Mouse (Mus musculus): ENCODE measurements around the gene Fam192a. TPM values are rescaled to one million over a fixed set of nuclear protein-coding genes. Genes with fewer than 3 reads are reported as not detected.
A peak's percentile ranks its signal among the peaks of the same experiment; 100 is the strongest.

Fam192a gene
- 10 to 100 TPM; 21.1 to 25.2 TPM for total RNA-seq (2021)
- long read RNA-seq, experiment 1, transcript Fam192a-201 (8 exons, 2,873 nt): major isoform, 17 of 25 reads
- long read RNA-seq, experiment 1, partial matches to known transcripts: 1 of 25 reads
- long read RNA-seq, experiment 1, other reads (novel, unspliced or antisense): 7 of 25 reads
- long read RNA-seq, experiment 2, transcript Fam192a-201 (8 exons, 2,873 nt): major isoform, 18 of 26 reads
- long read RNA-seq, experiment 2, partial matches to known transcripts: 0 of 26 reads
- long read RNA-seq, experiment 2, other reads (novel, unspliced or antisense): 8 of 26 reads

DNA sequence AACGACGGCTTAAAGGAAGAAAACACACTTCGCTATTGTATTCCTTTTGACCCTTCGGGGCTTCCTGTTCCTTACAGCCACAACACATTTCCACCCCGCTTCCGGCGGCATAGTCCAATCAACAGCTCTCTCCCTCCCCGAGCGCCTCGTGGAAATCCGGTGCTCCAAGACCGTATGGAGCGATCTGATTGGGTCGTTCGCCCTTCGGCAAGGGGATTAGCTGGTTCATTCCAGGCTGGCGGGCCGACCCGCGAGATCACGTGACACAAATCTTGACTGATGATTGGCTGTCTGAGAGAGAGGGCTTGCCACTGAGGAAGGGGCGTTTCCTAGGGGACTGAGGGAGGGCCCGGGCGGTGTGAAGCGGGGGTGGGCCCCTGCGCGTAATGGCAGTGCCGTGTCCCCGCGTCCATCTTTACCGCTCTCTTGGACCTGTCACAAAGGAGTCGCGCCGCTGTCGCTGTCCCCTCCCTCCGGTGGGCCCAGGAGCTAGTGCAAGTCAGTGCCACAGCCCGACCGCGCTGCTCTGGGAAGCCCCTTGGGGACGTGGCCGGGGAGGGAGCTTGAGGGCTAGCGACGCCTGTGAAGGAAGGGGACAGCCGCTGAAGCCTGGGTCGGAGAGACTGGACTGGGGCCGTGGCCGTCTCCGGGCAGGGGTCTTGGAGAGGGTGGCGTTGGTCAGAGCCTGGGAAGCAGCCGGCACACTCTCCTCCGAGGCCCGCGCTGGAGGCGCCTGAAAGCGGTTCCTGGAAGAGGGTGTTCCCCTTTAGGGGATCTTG lies at the start of gene Fam192a, which contains the start of gene Rspry1:
TSS of gene Fam192a (minus strand) at position 391 of the 779 bp plus-strand sequence.
TSS of gene Rspry1 (plus strand) at position 331 of the 779 bp plus-strand sequence.
- intact Hi-C loops (cut with DNase I; ENCODE audit: low total_unique reads): loop anchor here (10.0 kb wide), 1 partner anchor 93 kb away; the partner anchor contains the start of gene Pllp
- DNase-seq: peak; percentile 99

DNA sequence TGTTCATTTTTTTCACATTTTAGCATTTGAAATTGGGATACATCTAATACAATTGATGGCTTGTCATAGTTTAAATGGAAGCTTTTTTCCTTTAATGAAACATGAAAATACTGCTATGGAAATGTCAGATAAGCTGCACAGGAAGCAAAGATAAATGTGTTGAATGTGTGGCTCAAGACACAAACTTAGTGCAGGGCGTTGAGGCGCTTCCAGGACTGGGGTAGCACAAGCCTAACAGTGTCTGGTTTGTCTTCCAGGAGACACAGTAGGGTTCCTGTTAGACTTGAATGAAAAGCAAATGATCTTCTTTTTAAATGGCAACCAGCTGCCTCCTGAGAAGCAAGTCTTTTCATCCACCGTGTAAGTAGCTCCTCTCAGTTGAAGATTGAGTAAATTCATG lies 47.7 kb upstream of the Fam192a start:
- intact Hi-C loops (cut with DNase I; ENCODE audit: low total_unique reads): no loop called here
- no peak for DNase-seq

DNA sequence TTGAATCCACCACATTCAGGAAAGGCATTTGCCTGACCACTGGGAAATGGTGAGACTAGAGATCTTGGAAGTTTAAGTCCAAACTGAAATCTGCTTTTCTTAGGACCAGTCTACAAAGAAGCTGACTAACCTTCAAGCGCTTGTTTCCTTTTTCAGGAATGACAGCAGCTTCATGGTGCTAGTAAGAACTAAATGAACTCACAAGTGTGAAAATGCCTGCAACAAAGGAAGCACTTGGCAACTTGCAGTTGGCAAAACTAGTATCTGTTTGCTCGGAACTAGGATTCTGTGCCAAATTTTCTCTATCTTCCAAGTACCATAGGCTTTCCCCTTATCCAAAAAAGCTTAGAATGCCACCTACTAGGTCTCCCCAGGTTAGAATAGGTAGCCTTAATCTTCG lies 44.4 kb upstream of the Fam192a start:
- intact Hi-C loops (cut with DNase I; ENCODE audit: low total_unique reads): no loop called here
- no peak for DNase-seq

DNA sequence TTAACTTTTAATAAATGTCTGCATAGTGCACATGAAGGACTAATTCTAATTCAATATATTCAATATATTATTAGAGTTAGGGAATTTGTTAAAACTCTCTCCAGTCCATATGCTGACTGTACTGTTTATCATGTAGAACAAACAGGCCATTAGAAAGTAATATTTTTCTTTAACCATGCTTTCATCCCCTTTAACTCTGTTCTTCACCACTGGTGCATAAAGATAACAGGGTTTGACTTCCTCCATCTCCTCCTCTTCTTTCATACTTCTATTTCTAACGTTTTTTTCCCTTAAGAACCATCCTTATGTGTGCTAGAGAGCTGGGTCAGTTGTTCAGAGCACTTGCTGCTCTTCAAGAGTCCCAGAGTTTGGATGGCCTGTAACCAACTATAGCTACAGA lies 43.4 kb upstream of the Fam192a start:
- no peak for DNase-seq
- intact Hi-C loops (cut with DNase I; ENCODE audit: low total_unique reads): no loop called here

DNA sequence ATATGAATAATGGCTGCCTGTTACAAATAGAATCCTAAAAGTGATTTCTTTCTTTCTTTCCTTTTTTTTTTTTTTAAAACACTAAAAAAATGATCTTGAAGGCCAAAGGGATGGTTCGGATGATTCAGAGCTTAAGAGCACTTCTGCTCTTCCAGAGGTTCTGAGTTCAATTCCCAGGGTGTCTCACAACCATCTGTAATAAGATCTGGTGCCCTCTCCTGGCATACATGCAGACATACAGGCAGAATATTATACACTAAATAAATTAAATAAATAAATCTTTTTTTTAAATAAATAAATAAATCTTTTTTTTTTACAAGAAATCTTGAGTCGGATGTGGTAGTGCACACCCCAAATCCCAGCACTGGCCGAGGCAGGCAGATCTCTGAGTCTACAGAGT lies 40.1 kb upstream of the Fam192a start:
- intact Hi-C loops (cut with DNase I; ENCODE audit: low total_unique reads): no loop called here
- DNase-seq: no peak

DNA sequence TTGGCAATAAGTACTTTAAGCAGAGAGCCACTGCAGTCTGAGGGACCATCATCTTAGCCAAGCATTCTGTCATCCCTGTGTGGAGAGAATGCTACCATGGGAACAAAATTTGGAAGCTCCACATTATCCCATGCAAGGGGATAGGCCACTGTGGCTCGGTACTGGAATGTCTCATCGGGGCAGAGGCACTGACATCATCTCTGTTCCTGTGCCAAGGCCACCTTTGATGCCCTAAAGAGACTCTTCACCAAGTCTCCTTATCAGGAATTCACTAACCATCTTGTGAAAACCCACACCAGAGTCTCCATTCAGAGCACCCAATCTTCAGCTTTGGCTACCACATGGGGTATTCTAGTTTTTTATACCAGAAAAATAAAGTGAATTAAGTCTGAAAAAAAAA lies 39.4 kb upstream of the Fam192a start:
- intact Hi-C loops (cut with DNase I; ENCODE audit: low total_unique reads): no loop called here
- DNase-seq: no peak

DNA sequence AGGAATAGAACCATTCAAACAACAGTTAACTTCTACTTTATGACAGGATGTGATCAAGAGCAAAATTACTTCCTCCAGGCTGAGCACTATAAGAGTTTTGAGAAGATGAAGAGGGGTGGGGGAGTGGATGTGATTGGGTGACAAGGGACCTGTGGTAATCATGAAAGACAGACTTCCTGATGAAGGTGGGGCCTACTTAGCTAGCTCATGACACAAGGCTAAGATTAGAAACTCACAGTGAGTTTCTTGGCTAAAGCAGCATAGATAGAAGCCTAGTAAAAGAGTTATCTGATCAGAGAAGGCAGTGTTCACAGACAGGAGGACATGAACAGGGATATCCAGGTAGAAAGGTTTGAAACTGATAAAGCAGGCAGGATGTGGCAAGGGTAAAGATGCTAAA lies 32.4 kb upstream of the Fam192a start:
- no peak for DNase-seq
- intact Hi-C loops (cut with DNase I; ENCODE audit: low total_unique reads): no loop called here

DNA sequence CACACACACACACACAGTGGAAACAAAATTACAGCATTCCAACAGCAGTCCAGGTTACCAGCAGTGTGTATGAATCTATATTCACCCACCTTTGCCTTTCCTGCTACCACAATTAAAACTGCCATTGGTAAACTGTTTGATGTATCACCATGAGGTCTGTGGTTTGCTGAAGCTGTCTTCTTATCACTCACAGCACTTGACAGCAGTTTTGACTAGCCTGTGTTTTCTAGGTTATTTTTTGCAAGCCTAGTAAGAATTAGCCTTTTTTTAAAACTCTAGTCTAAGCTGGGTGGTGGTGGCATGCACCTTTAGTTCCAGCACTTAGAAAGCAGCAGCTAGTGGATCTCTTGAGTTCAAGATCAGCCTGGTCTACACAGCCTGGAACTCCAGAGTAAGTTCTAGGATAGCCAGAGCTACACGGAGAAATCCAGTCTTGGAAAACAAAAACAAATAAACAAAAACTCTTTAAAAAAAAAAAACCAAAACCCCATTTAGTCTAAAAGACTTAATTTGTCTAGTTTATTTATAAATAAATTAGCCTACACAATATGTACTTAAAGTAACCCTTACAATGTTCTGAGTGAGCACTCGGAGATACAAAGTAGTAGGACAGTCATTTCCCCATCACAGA lies 31.9 kb upstream of the Fam192a start:
- no peak for DNase-seq

DNA sequence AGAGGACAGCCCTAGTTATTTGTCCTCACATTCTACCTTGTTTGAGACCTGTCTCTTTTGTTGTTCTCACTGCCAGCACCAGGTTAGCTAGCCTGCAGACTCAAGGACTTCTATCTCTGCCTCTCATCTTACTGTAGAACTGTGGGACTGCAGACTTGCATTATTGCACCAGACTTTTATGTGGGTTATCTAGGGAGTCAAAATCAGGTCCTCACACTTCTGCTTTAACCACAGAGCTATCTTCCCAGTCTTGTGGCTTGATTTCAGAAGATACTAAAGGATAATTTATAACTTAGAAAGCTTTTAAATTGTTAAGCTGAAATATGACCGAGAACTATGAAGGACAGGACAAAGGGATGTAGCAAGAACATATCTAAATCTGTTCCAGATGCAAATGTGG lies 23.1 kb upstream of the Fam192a start:
- DNase-seq: no peak

More for the DNA sequence above, 31.9 kb upstream of the Fam192a start:
- intact Hi-C loops (cut with DNase I; ENCODE audit: low total_unique reads): no loop called here

DNA sequence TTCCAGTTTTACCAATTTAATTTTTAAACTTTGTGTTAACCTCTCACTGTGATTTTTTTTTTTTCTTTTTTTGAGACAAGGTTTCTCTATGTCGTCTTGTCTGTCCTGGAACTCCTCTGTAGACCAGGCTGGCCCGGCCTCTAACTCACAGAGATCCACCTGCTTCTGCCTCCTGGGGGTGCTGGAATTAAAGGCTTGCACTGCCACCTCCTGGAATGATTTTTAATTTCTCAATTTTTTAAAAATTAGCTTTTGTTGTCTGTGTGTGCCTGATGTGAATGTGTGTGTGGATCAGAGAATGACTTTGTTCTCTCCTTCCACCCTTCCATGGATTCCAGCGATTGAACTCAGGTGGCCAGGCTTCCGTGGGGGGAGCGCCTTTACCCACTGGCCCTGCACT lies 5.3 kb upstream of the Fam192a start:
- DNase-seq: no peak
- intact Hi-C loops (cut with DNase I; ENCODE audit: low total_unique reads): loop anchor here (10.0 kb wide), 1 partner anchor 88 kb away; the partner anchor contains the start of gene Pllp

More for the DNA sequence above, 23.1 kb upstream of the Fam192a start:
- intact Hi-C loops (cut with DNase I; ENCODE audit: low total_unique reads): no loop called here

DNA sequence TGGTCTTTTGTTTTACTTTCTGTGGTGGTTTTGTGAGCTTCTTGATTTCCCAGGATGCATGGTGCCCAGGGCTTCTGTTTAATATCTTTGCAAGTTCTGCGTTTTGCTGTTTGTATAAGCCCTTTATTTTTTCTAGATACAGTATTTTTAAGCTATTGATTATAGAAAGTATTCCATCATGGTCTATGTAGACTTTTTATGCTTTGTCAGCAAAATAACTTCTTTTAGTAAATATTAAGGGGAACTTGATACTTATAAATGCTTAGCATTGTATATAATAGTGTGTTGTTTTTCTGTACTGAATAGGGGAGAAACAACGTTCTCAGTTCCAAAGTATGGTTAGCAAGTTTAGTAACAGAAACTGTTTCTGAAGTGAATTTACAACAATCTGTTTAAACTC lies 2.2 kb upstream of the Fam192a start:
- intact Hi-C loops (cut with DNase I; ENCODE audit: low total_unique reads): loop anchor here (10.0 kb wide), 1 partner anchor 91 kb away; the partner anchor contains the start of gene Pllp

DNA sequence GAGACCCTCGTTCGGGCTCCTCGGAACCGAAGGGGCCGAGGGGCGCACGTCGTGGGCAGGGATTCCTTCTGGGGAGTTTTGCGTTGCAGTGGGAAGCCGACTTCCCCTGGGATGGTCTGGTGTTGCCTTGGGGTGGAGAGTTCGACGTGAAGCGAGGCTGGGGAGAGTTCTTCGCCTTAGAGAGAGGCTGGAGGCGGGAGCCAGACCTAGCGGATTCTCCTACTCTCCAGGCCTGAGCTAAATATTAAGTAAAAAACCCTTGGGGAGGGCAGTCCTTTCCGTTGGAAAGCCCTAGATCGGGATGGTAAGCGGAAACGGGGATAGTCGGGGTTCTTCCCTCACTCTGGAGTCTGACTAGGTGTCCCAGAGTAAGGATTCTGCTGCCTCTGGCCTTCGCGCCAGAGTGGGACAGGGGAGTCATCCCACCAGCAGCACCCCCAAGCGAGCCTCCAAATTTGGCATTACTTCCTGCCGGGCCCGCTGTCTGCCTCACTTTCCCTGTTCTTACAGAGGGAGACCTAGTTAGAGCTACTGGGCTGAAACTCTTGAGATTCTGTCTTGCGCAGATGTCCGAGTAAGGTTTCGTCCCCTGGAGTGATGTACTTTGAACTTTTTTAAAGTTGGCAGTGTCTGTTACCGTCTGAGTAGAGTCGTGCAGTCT lies 804 bp upstream of the Fam192a start:
- intact Hi-C loops (cut with DNase I; ENCODE audit: low total_unique reads): loop anchor here (10.0 kb wide), 1 partner anchor 92 kb away; the partner anchor contains the start of gene Pllp
- DNase-seq: peak; percentile 20

More for the DNA sequence above, 2.2 kb upstream of the Fam192a start:
- no peak for DNase-seq

DNA sequence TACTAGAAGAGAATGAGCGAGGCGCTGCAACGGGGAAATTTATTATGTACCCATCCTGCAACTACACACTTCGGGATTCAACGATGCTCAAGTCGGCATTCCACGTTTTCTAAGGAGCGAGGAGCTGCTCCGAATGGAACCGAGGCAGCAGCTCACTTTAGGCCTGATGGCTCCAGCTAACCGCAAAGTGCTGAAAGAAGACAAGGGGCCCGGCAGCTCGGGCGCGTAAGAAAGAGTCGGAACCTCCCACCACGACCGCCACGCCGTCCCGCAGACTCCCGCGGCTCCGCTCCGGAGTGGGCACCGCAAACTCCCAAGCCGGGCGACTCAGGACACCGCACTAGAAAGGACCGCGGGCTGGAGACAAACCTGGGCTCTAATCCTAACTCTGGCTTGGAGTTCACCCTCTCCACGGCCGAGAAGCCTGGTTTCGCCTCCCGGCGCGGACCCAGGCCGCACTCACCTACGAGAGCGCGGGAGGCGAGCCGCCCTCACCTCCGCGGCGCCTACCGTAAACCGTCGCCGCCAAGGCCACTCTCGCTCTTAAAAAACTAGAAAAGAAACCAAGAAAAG lies 677 bp downstream of the Fam192a start:
- intact Hi-C loops (cut with DNase I; ENCODE audit: low total_unique reads): loop anchor here (10.0 kb wide), 1 partner anchor 94 kb away; the partner anchor contains the start of gene Pllp
- peak; percentile 26 for DNase-seq

DNA sequence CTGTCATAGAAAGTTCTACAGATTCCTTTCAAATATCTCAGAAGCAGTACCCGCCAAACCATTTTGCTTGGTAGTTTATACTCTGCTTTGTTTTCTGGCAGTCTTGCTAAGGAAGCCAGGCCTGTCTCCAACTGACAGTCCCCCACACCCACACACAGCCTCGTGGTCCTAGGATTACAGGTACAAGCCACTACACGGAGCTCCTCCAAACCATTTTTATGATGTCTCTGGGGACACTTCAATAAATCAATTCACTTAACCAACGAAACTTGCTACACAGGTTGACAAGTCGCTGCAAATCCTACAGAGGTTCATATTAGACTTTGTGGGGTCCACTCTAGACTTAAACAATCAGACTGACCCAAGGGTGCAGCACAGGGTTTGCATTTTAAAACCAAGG lies 1.3 kb downstream of the Fam192a start:
- intact Hi-C loops (cut with DNase I; ENCODE audit: low total_unique reads): loop anchor here (10.0 kb wide), 1 partner anchor 94 kb away; the partner anchor contains the start of gene Pllp
- DNase-seq: no peak

DNA sequence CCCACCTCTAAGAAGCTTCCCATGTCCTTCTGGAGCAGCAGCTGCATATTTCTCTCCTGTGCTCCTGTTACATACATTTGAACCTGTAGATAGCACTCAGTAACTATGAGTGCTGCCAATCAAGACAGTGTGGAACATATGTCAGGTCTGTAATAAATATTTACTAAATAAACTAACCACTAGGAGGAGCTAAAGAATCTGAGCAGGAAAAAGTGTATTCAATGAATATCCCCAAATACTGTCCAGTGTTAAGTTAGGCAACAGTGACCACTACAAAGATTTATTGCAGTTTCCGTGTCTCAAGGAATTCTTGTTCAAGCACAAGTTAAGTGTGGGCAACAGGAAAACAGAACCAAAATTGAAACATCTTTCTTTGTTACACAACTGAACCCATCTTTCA lies 7.6 kb downstream of the Fam192a start:
- DNase-seq: no peak
- intact Hi-C loops (cut with DNase I; ENCODE audit: low total_unique reads): no loop called here

DNA sequence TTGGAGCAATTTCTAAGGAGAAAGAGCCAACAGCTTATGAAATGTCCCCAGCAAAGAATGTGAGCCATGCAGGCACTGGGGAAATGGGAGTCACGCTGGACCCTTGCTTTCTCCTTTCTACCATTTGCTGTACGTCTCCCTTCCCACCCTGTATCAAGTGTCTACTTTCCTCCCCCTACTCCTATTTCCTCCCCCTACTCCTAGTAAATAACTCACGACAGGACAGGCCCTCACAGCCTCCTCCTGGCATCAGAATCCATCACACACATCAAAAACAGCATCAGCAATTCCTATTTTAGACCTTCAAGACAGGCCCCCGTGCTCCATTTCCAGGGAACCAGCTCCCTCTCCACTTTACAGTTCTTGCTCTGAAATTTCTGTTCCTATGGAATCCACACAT lies 10.1 kb downstream of the Fam192a start:
- DNase-seq: no peak
- intact Hi-C loops (cut with DNase I; ENCODE audit: low total_unique reads): no loop called here

DNA sequence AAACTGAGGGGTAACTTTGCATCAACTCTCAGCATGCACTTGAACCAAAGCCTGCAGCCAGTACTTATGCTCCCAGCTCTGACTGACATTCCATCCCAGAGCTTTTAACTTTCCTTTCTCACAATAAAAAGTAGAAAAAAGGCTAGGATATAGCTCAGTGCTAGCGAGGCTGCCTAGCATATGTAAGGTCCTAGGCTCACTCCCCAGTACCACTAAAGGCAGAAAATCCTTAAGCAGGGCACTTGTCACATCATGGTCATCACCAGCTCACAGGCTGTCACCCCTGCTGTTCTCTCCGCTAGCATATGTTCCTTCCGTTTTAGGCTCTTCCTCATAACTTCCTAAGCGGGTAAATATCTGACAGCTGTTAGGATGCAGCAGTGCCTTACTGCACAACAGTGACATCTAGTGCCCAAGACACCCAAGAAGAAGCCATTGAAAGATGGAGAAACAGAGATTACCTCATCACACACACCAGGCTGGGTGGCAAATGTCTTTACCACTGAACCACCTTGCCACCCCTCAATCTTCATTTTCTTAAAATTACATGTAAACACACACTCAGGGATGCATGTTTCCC lies 17.5 kb downstream of the Fam192a start:
- intact Hi-C loops (cut with DNase I; ENCODE audit: low total_unique reads): no loop called here
- peak; percentile 22 for DNase-seq

DNA sequence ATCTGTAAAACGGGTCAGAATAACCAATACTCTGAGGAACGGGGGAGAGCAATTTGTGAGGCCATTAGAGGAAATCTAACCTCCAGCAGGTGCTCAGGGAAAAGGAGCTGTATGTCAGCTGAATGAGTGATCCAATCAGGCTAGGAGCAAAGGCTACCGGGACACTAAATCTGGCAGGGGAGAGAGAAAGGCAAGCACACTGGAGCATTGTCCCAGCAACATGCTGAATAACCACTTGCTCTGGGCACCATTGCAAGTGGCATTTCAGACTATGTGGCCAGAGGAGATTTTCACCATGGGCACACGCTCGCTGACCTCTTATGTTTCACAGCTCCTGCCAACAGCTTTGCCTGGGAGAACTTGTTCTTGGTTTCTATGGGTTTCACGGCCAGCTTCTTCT lies 19.2 kb downstream of the Fam192a start:
- intact Hi-C loops (cut with DNase I; ENCODE audit: low total_unique reads): no loop called here

More for the DNA sequence above, 19.2 kb downstream of the Fam192a start:
- peak; percentile 29 for DNase-seq

All from gastrocnemius, postnatal 14 days (tissue).